Mouse (Mus musculus): ENCODE data around the gene Rps18.
A peak's percentile ranks its signal among the peaks of the same experiment; 100 is the strongest.

DNA sequence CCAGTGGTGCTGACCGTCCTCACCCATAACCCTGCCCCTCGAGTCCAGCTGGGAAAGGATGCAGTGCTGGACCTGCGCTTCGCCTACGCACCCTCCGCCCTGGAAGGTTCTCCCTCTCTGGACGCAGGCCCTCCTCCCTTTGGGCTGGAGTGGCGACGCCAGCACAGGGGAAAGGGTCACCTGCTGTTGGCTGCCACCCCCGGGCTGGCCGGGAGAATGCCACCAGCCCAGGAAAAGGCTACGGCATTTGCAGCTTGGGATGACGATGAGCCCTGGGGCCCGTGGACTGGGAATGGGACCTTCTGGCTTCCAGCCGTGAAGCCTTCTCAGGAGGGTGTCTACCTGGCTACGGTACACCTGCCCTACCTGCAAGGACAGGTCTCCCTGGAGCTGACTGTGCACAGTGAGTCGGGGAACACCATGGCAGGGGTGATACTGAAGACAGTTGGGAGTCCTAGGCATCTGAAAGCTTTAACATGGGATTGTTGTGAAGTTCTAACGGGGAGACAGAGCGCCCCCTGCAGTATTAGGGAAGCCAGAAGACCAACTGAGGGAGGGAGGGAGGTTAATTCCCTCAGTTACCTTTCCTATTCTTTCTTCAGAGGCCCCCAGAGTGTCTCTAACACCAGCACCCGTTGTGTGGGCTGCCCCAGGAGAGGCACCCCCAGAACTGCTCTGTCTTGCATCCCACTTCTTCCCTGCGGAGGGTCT is 30.2 kb downstream of the Rps18 start:
- TF ChIP-seq CTCF (IDR thresholded peaks at IDR 0.05; ENCODE audit: low read depth) (peak; percentile 44), EP300 (IDR thresholded peaks at IDR 0.05; ENCODE audit: low read depth) (no peak)
